Mouse (Mus musculus) C2C12 (cell line): Measurements from ENCODE around the gene Hmx3. TPM values are rescaled to one million over a fixed set of nuclear protein-coding genes. Genes with fewer than 3 reads are reported as not detected.
A peak's percentile ranks its signal among the peaks of the same experiment; 100 is the strongest.

Source experiments
- H3K27me3 ChIP-seq: one replicate; pipeline ENCODE4 v1.6.1; 2011; ENCODE audit not compliant: control insufficient read depth, insufficient read depth, insufficient read length
- H3K36me3 ChIP-seq: one replicate; pipeline ENCODE4 v1.6.1; 2011; ENCODE audit not compliant: control insufficient read depth, insufficient read depth
- H3K4me3 ChIP-seq: one replicate; pipeline ENCODE4 v1.5.1; 2011; ENCODE audit warnings: mild to moderate bottlenecking, control low read depth; ENCODE audit not compliant: poor library complexity, insufficient read depth, severe bottlenecking
- H3K79me2 ChIP-seq: one replicate; pipeline ENCODE4 v1.6.1; 2011; ENCODE audit not compliant: control insufficient read depth, insufficient read depth
- H3K79me3 ChIP-seq: one replicate; pipeline ENCODE4 v1.6.1; 2011; ENCODE audit warnings: low read depth, control low read depth
- H3ac ChIP-seq: one replicate; pipeline ENCODE3; 2011; ENCODE audit warnings: low read depth; ENCODE audit not compliant: control insufficient read depth, insufficient read length
- CEBPB ChIP-seq: IDR thresholded peaks from one replicate; pipeline ENCODE4 v1.6.1; 2011; ENCODE audit warnings: low read depth, mild to moderate bottlenecking, control low read depth, moderate library complexity
- CTCF ChIP-seq: IDR thresholded peaks from one replicate; pipeline ENCODE4 v1.5.1; 2011; ENCODE audit not compliant: control insufficient read depth, insufficient read depth, insufficient read length
- FOSL1 ChIP-seq: IDR thresholded peaks from one replicate; pipeline ENCODE4 v1.8.0; 2011; ENCODE audit warnings: mild to moderate bottlenecking, low read length; ENCODE audit not compliant: poor library complexity, insufficient read depth, severe bottlenecking
- MAX ChIP-seq: IDR thresholded peaks from one replicate; pipeline ENCODE4 v1.6.1; 2011; ENCODE audit warnings: mild to moderate bottlenecking, control low read depth
- MYOD1 ChIP-seq: IDR thresholded peaks from one replicate; pipeline ENCODE4 v1.6.1; 2011; ENCODE audit warnings: low read depth; ENCODE audit not compliant: control insufficient read depth, insufficient read length
- MYOG ChIP-seq: IDR thresholded peaks from one replicate; pipeline ENCODE4 v1.6.1; 2011; ENCODE audit not compliant: control insufficient read depth, insufficient read length; ENCODE audit errors: extremely low read depth
- USF1 ChIP-seq: IDR thresholded peaks from one replicate; pipeline ENCODE4 v1.6.1; 2011; ENCODE audit warnings: low read depth, mild to moderate bottlenecking, control low read depth, moderate library complexity
- polyA plus RNA-seq: library from polyadenylated mRNA; unstranded; fragments of >200 nt; fragmentation: generic; extraction: Trizol; gene quantifications from one replicate; pipeline ENCODE4 v1.2.1, GENCODE M21; 2012; ENCODE audit warnings: missing spikeins

Hmx3 gene
- polyA plus RNA-seq, 1 experiment, result 0.06 TPM

- Histone ChIP-seq H3K79me2 (peaks cover 56% of the 10 kb centered on the region), H3K4me3 (peak overlapping the region; percentile 50), H3K79me3 (peaks cover 50% of the 10 kb centered on the region), H3ac (peak overlapping the region; percentile 74), H3K36me3 (peaks cover 42% of the 10 kb centered on the region), H3K27me3 (peaks cover 2% of the 10 kb centered on the region)
- TF ChIP-seq MYOD1, result no peak
- TF ChIP-seq USF1, result no peak
- no peak for TF ChIP-seq CTCF
- TF ChIP-seq CEBPB, result no peak
- no peak for TF ChIP-seq FOSL1
- no peak for TF ChIP-seq MAX
- no peak for TF ChIP-seq MYOG
Observed at GRCm38 (mm10) chr7:131560697-131561042, 18.0 kb downstream of the Hmx3 start.

DNA sequence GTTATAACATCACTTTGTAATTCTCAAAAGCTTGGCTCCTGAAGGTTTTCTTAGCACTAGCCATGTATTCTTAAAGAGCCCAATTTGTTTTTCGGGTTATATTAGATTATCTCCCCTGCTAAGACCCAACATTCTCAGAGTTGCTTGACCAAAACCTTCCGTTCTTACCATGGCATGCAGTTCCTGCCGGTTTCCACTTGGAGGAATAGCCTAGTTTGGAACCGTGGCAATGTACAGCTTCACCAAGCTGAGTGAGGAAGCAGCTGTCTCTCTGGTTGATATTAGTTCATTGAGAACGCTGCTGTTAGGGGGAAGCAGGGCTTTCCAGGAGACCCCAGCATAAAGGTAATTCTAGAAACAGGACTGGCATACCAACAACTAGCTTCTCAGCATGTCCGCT, 32.6 kb downstream of the Hmx3 start:
- Histone ChIP-seq H3K27me3 (no peaks in the 10 kb centered on the region), H3K79me3 (peaks cover 2% of the 10 kb centered on the region), H3ac (no peak overlapping the region), H3K36me3 (peaks cover 27% of the 10 kb centered on the region), H3K4me3 (no peak overlapping the region), H3K79me2 (no peaks in the 10 kb centered on the region)
- no peak for TF ChIP-seq FOSL1
- no peak for TF ChIP-seq CEBPB

DNA sequence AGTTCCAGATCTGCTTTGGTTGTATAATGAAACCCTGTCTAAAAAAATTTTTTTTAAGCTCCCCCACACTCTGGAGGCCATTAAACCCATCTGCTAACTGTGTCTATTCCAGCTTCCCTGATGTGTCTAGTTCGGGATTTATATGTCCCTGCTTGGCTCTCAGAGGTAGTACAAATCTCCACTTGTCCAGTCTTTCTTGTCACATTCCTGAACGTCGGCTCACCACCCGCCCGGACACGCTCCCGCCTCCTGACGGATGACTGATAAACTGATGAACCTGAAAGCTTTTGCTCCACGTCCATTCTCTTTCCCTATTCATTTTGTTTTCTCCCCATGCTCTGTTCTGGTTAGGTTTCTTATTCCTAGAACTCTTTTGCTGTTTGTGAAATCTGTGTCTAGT, 39.5 kb downstream of the Hmx3 start:
- H3K79me2 ChIP-seq, result no peaks in the 10 kb centered on the region
- no peaks in the 10 kb centered on the region for H3K27me3 ChIP-seq
- no peak overlapping the region for H3K4me3 ChIP-seq
- no peaks in the 10 kb centered on the region for H3K79me3 ChIP-seq
- no peak overlapping the region for H3ac ChIP-seq
- no peak for TF ChIP-seq CTCF
- TF ChIP-seq CEBPB, result no peak
- H3K36me3 ChIP-seq, result no peaks in the 10 kb centered on the region

DNA sequence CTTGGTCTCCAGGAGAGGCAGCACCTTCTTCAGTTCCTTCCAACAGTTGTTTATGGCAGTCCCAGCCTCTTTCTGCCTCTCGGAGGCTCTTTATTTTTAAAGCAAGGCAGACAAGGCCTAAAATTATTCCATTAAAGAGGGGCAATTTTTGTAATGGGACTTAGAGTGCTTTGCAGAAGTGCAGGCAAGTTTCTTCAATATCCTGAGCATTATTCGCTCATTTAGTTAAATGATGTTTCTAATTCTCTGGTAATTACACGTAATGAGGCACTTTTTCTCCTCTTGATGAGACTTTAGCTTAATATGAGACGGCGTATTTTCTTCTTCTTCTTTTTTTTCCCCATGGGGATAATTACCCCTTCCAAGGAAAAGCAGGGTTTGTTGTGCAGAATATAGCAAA, 42.9 kb downstream of the Hmx3 start:
- no peak for TF ChIP-seq FOSL1
- TF ChIP-seq MYOG, result no peak
- TF ChIP-seq MAX, result no peak
- no peak for TF ChIP-seq MYOD1
- TF ChIP-seq CEBPB, result no peak
- no peak for TF ChIP-seq USF1
- no peak for TF ChIP-seq CTCF
- no peaks in the 10 kb centered on the region for H3K27me3 ChIP-seq
- H3K36me3 ChIP-seq, result no peaks in the 10 kb centered on the region
- H3ac ChIP-seq, result no peak overlapping the region
- no peaks in the 10 kb centered on the region for H3K79me2 ChIP-seq
- no peaks in the 10 kb centered on the region for H3K79me3 ChIP-seq
- H3K4me3 ChIP-seq, result no peak overlapping the region

Other genes starting within 250 kb of the Hmx3 start
- not detected for gene Cuzd1, start 220.6 kb upstream of the Hmx3 start, polyA plus RNA-seq
- gene Fam24b, start 213.4 kb upstream of the Hmx3 start, polyA plus RNA-seq, result 0.07 TPM
- not detected for gene Fam24a, start 209.0 kb upstream of the Hmx3 start, polyA plus RNA-seq
- gene 2310057M21Rik, start 180.1 kb upstream of the Hmx3 start, polyA plus RNA-seq, result 12.3 TPM
- gene Pstk, start 171.7 kb upstream of the Hmx3 start, polyA plus RNA-seq, result 26.7 TPM
- gene Ikzf5, start 132.3 kb upstream of the Hmx3 start, polyA plus RNA-seq, result 4.2 TPM
- gene Acadsb, start 132.3 kb upstream of the Hmx3 start, polyA plus RNA-seq, result 3.5 TPM
- 2.2 TPM for gene Hmx2, start 5.9 kb downstream of the Hmx3 start, polyA plus RNA-seq
- 164 TPM for gene Bub3, start 17.4 kb downstream of the Hmx3 start, polyA plus RNA-seq